Mouse (Mus musculus) testis, adult 2 months (tissue): Measurements from ENCODE around the gene Traf4.

Experiments
- CTCF ChIP-seq: fragments of 200-500 bp; IDR thresholded peaks from 2 replicates; pipeline ENCODE4 v1.5.1; 2012; ENCODE audit warnings: low read depth, mild to moderate bottlenecking, inconsistent platforms, low read length, moderate library complexity; ENCODE audit not compliant: control insufficient read depth, insufficient read depth, insufficient replicate concordance
- POLR2A ChIP-seq: fragments of 200-500 bp; IDR thresholded peaks from 2 replicates; pipeline ENCODE4 v1.6.1; 2012; ENCODE audit warnings: low read depth, mild to moderate bottlenecking, inconsistent platforms, low read length, moderate library complexity; ENCODE audit not compliant: control insufficient read depth

- TF ChIP-seq POLR2A (no peak), CTCF (no peak)
Observed at GRCm38 (mm10) chr11:78134344-78134743, 31.0 kb downstream of the Traf4 start.
